Comparison of ENCODE assay signal across 8 mouse cellular contexts in genomic region chr11:59182864-59183331, GRCm38 (mm10). TPM values are rescaled to one million over a fixed set of nuclear protein-coding genes. Genes with fewer than 3 reads are reported as not detected.
A peak's percentile ranks its signal among the peaks of the same experiment; 100 is the strongest.
DNase-seq lines count a peak whose midpoint lies in the region; ATAC-seq and TF ChIP-seq lines count a peak whose summit lies in the region.
"Had no signal": no experiment of that assay in that cellular context is flagged by ENCODE, and none has a peak within 500 bp of the region (broad histone marks: within the 10 kb centered on the region; RNA-seq: fewer than 3 reads in every experiment).

Gene Gjc2 (minus strand): TSS chr11:59183213.

- no peak within 1 kb of the TSS for H3K4me3 ChIP-seq in intestine, postnatal 0 days (ENCODE audit: low read depth, low read length)
- no peak within 1 kb of the TSS for H3K4me3 ChIP-seq in lung, embryonic 15.5 days
- H3K4me3 ChIP-seq: neural tube, embryonic 12.5 days had no signal

- no peaks in the 10 kb centered on the region for H3K9me3 ChIP-seq in intestine, postnatal 0 days (ENCODE audit: control insufficient read depth)
- H3K9me3 ChIP-seq in lung, embryonic 15.5 days: no peaks in the 10 kb centered on the region
- H3K9me3 ChIP-seq: neural tube, embryonic 12.5 days had no signal

- H3K4me2 ChIP-seq in intestine, postnatal 0 days (replicated peaks; ENCODE audit: low read depth): peak within 1 kb of the TSS; percentile 17; the same call in 1 of the 2 replicates
- no peak within 1 kb of the TSS for H3K4me2 ChIP-seq in lung, embryonic 15.5 days
- H3K4me2 ChIP-seq: neural tube, embryonic 12.5 days had no signal

- H3K27ac ChIP-seq in intestine, postnatal 0 days (ENCODE audit: low read depth, low read length): peak within 1 kb of the TSS; percentile 41; the same call in 1 of the 2 replicates
- H3K27ac ChIP-seq in lung, embryonic 15.5 days: 0 out of 2 replicates have a peak within 1 kb of the TSS, but pooled peaks have one; percentile 37
- H3K27ac ChIP-seq: neural tube, embryonic 12.5 days had no signal

- no peak within 1 kb of the TSS; the same call in 1 of the 2 replicates for H3K9ac ChIP-seq in intestine, postnatal 0 days (ENCODE audit: low read depth, low read length)
- H3K9ac ChIP-seq in lung, embryonic 15.5 days: no peak within 1 kb of the TSS
- H3K9ac ChIP-seq: neural tube, embryonic 12.5 days had no signal

- H3K27me3 ChIP-seq in intestine, postnatal 0 days (replicated peaks; ENCODE audit: control insufficient read depth, insufficient read depth, low read length): peaks cover 10% of the 10 kb centered on the region
- H3K27me3 ChIP-seq in lung, embryonic 15.5 days: peaks cover 21% of the 10 kb centered on the region

- DNase-seq in right cerebral cortex, adult 18-20 months: peak; percentile 53
- no peak for DNase-seq in right cerebral cortex, postnatal 25 days
- DNase-seq in gastrocnemius, adult 8-10 months (ENCODE audit: low spot score in 2 of 2): peak; percentile 43 to 60
- DNase-seq in spleen, postnatal 10 days (ENCODE audit: low spot score in 2 of 2): no peak
- no peak for DNase-seq in thymus, postnatal 0 days (ENCODE audit: low spot score)

- no peak for ATAC-seq in intestine, postnatal 0 days
- peak; percentile 55 for ATAC-seq in lung, embryonic 15.5 days (ENCODE audit: borderline replicate concordance, extremely low read depth, low FRiP score, low TSS enrichment)

- peaks cover 31% of the 10 kb centered on the region for H3K36me3 ChIP-seq in intestine, postnatal 0 days (ENCODE audit: control insufficient read depth, insufficient read depth)
- H3K36me3 ChIP-seq in lung, embryonic 15.5 days: peaks cover 20% of the 10 kb centered on the region

- TF ChIP-seq CTCF in intestine, postnatal 0 days (IDR thresholded peaks at IDR 0.05; ENCODE audit: low read depth): peak; percentile 16

- H3K4me1 ChIP-seq in intestine, postnatal 0 days (replicated peaks; ENCODE audit: control insufficient read depth, insufficient read depth, low read length): peaks cover 7% of the 10 kb centered on the region; the same call in 1 of the 2 replicates
- H3K4me1 ChIP-seq in lung, embryonic 15.5 days: peaks cover 6% of the 10 kb centered on the region
- H3K4me1 ChIP-seq: neural tube, embryonic 12.5 days had no signal

- 34% methylated on average over 3 of the region's 3 CpGs for WGBS in intestine, postnatal 0 days
- 25% methylated on average over 3 of the region's 3 CpGs for WGBS in lung, embryonic 15.5 days

RNA-seq across cellular contexts. Expression of gene Gjc2, which starts in this region (rescaled TPM):
- total RNA-seq in gastrocnemius, adult 8-10 months (2022): under 1 TPM in 1 of 4 experiments, not detected in 3; 0.16 TPM
- 2.2 and 2.3 TPM in 2 replicates for polyA plus RNA-seq in intestine, postnatal 0 days (2015; fragmentation: Nextera tagmentation; extraction: Ambion mirVana)
- 0.56 and 0.60 TPM in 2 replicates for polyA plus RNA-seq in lung, embryonic 15.5 days (2015; fragmentation: Nextera tagmentation; extraction: Ambion mirVana)
- 0.18 and 0.26 TPM in 2 replicates for polyA plus RNA-seq in thymus, postnatal 0 days (2015; fragmentation: Nextera tagmentation; extraction: Ambion mirVana)

Comparison
In these comparisons a context has a peak if more than half of its experiments do, and no peak if none do; other contexts are left out.
1. Peak in DNase-seq in gastrocnemius, adult 8-10 months; RNA of the gene not detected or under 1 TPM.
2. Peak in ATAC-seq and H3K27ac ChIP-seq in lung, embryonic 15.5 days; RNA of the gene not detected or under 1 TPM.